Mouse (Mus musculus) left cerebral cortex, adult 18-20 months (tissue): ENCODE measurements around the gene Leprot. TPM values are rescaled to one million over a fixed set of nuclear protein-coding genes. Genes with fewer than 3 reads are reported as not detected.

Source experiments
- DNase-seq, 2 experiments: peaks; one replicate each; pipeline ENCODE4 v3.0.0; 2021 to 2022; ENCODE audit warnings: low spot score in 2 of 2, mixed read lengths in 1 of 2
- total RNA-seq, 2 experiments: library from RNA; stranded (reverse); gene quantifications; 2 replicates each; pipeline ENCODE4 v1.2.3; 2021

Gene Leprot
- total RNA-seq, 2 experiments from 2014 or later: 25.8 to 26.9 TPM

- peak; percentile 51 to 71 for DNase-seq
These were observed 16.7 kb downstream of the Leprot start for GRCm38 (mm10) chr4:101664160-101664750.

- no peak for DNase-seq
These were observed 17.2 kb downstream of the Leprot start for GRCm38 (mm10) chr4:101664766-101665165.

GRCm38 (mm10) chr4:101669161-101669560 lies 21.6 kb downstream of the Leprot start:
- DNase-seq: no peak

GRCm38 (mm10) chr4:101669811-101670210 lies 22.3 kb downstream of the Leprot start:
- DNase-seq: no peak

- no peak for DNase-seq
These were observed 27.3 kb downstream of the Leprot start for GRCm38 (mm10) chr4:101674790-101675189.

- no peak for DNase-seq
These were observed 28.2 kb downstream of the Leprot start for GRCm38 (mm10) chr4:101675726-101676125.

- no peak for DNase-seq
These were observed 35.1 kb downstream of the Leprot start for GRCm38 (mm10) chr4:101682620-101683019.

GRCm38 (mm10) chr4:101683086-101683485 lies 35.6 kb downstream of the Leprot start:
- no peak for DNase-seq

GRCm38 (mm10) chr4:101684821-101685220 lies 37.3 kb downstream of the Leprot start:
- DNase-seq: no peak

GRCm38 (mm10) chr4:101686227-101686810 lies 38.8 kb downstream of the Leprot start:
- DNase-seq: no peak

GRCm38 (mm10) chr4:101689241-101689640 lies 41.7 kb downstream of the Leprot start:
- no peak for DNase-seq

GRCm38 (mm10) chr4:101689645-101690044 lies 42.1 kb downstream of the Leprot start:
- DNase-seq: no peak

GRCm38 (mm10) chr4:101692892-101693291 lies 45.4 kb downstream of the Leprot start:
- peak in 1 of 2 experiments; percentile 44 for DNase-seq

GRCm38 (mm10) chr4:101694529-101694928 lies 47.0 kb downstream of the Leprot start:
- no peak for DNase-seq

GRCm38 (mm10) chr4:101697236-101697635 lies 49.7 kb downstream of the Leprot start:
- no peak for DNase-seq

GRCm38 (mm10) chr4:101699423-101699822 lies 51.9 kb downstream of the Leprot start:
- DNase-seq: no peak

- no peak for DNase-seq
These were observed 53.5 kb downstream of the Leprot start for GRCm38 (mm10) chr4:101700892-101701640.

- no peak for DNase-seq
These were observed 57.8 kb downstream of the Leprot start for GRCm38 (mm10) chr4:101705325-101705724.

GRCm38 (mm10) chr4:101707234-101707633 lies 59.7 kb downstream of the Leprot start:
- DNase-seq: no peak

- no peak for DNase-seq
These were observed 60.4 kb downstream of the Leprot start for GRCm38 (mm10) chr4:101707953-101708352.
